In genomic region chr1:77304770-77305169, GRCm38 (mm10) we compare ENCODE assay signal across 23 mouse cellular contexts.
"Had no signal": no experiment of that assay in that cellular context is flagged by ENCODE, and none has a peak within 500 bp of the region (broad histone marks: within the 10 kb centered on the region; RNA-seq: fewer than 3 reads in every experiment).

No protein-coding gene starts in this region.

- H3K9me3 ChIP-seq: limb, embryonic 12.5 days; limb, embryonic 15.5 days; midbrain, embryonic 10.5 days; midbrain, embryonic 13.5 days; neural tube, embryonic 13.5 days; stomach, embryonic 15.5 days had no signal

- H3K9ac ChIP-seq: limb, embryonic 12.5 days; limb, embryonic 15.5 days; liver, embryonic 14.5 days; liver, postnatal 0 days; lung, embryonic 14.5 days; midbrain, embryonic 13.5 days; neural tube, embryonic 13.5 days; stomach, embryonic 15.5 days had no signal

- DNase-seq: kidney, adult 9 months; kidney, postnatal 4 days; left cerebral cortex, postnatal 4 days; liver, postnatal 0 days; lung, embryonic 14.5 days; retina, postnatal 1 day; right cerebral cortex, postnatal 25 days; spleen, adult 18-20 months; thymus, adult 18-20 months; thymus, postnatal 4 days had no signal

- H3K27me3 ChIP-seq: limb, embryonic 12.5 days; limb, embryonic 15.5 days; midbrain, embryonic 13.5 days; stomach, embryonic 15.5 days had no signal

- H3K4me2 ChIP-seq: limb, embryonic 12.5 days; limb, embryonic 15.5 days; liver, embryonic 11.5 days; lung, embryonic 14.5 days; midbrain, embryonic 13.5 days; neural tube, embryonic 13.5 days; stomach, embryonic 15.5 days had no signal

- H3K4me1 ChIP-seq: limb, embryonic 15.5 days; midbrain, embryonic 13.5 days; stomach, embryonic 15.5 days had no signal

- H3K4me3 ChIP-seq: limb, embryonic 12.5 days; limb, embryonic 15.5 days; midbrain, embryonic 10.5 days; midbrain, embryonic 13.5 days; myocyte; neural tube, embryonic 13.5 days; stomach, embryonic 15.5 days had no signal

- H3K36me3 ChIP-seq: limb, embryonic 12.5 days; limb, embryonic 15.5 days; midbrain, embryonic 10.5 days; midbrain, embryonic 13.5 days; neural tube, embryonic 13.5 days; stomach, embryonic 15.5 days had no signal

- ATAC-seq: intestine, postnatal 0 days; liver, postnatal 0 days; lung, postnatal 0 days; midbrain, embryonic 13.5 days; midbrain, embryonic 16.5 days had no signal

- H3K27ac ChIP-seq: limb, embryonic 12.5 days; limb, embryonic 15.5 days; liver, embryonic 14.5 days; macrophage; midbrain, embryonic 10.5 days; midbrain, embryonic 13.5 days; neural tube, embryonic 13.5 days; stomach, embryonic 15.5 days had no signal
